Mouse (Mus musculus) cerebral cortex, adult 2 months (tissue): ENCODE data around the gene Rpl7a.

ENCODE experiments used
- WGBS: fragments of 180-500 bp; shearing (Covaris S2); methylation state at CpG from one replicate; pipeline ENCODE4 v1.1.7; 2018; 5-methylcytosine and 5-hydroxymethylcytosine counted together

The Rpl7a gene

DNA sequence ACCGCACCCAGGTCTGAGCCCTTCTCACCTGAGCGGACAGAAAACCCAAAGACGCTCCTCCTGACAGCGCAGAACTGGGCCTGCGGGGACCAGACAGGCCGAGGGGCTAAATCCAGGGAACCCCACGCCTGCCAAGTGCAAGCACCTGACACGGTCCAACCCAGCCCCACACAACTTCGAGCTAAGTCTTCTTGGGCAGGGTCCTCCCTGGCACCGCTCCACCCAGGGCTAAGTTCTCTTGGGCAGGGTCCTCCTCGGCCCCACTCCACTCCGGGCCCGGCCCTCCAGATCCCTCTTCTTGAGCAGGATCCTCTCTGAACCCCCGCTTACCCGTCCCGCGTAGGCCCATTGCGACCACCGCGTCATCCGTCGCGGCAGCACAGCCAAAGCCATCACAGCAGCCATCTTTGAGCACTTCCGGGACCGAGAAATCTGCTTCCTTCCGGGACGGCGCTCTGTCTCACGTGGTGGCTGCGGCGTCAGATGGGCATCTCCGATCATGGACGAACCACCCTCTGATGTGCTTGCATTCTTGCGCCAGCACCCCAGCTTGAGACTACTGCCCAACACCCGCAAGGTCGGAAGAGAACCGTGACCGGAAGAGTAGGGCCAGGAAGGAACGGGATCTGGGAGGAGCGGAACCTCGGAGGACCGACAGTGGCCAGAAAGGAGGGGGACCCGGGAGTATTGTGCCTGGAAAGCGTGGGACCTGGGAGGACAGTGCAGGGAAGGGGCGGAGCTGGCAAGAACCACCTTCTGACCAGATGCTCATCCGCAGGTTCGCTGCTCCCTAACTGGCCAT lies 5.6 kb downstream of the Rpl7a start, which contains the start of the genes Surf2 and Surf1:
Gene Surf2 (plus strand): TSS at position 441 of the 802 bp plus-strand sequence.
Gene Surf1 (minus strand): TSS at position 604 of the 802 bp plus-strand sequence.
- WGBS, result 2% methylated on average over 47 of the region's 47 CpGs

DNA sequence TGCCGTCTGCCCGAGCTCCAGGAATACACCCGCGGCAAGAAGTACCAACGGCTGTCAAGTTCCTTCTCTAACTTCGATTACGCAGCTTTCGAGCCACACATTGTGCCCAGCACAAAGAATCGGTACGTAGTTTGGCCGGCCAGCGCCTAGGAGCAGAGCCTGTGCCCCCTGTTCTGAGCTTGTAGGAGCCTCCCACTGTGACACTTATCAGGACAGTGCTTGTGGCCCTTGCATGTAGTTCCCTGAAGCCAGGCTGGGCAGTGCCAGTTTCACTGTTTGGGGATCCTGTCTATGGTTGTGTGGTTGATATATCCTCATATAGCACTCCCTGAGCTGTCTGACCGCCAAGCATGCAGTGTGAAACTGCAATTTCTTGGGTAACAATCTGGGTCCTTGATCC lies 6.2 kb downstream of the Rpl7a start:
- 1% methylated on average over 13 of the region's 13 CpGs for WGBS

DNA sequence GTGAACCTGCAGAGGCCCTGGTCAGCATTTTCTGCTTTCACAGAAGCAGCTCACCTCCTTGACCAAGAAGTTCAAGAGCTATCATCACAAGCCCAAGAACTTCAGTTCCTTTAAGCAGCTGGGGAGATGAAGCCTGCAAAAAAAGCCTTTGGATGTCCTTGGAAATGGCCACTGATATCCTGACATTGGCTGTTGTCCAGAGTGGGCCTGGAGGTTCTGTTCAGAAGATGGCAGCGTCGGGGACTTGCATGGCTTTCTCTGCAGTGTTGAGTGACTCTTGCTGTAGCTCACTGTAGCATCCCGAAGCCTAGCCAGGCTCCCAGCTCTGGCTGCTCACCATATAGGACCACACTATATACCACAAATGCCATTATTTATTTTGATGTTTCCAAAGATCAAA lies 9.1 kb downstream of the Rpl7a start:
- 73% methylated on average over 3 of the region's 3 CpGs for WGBS

DNA sequence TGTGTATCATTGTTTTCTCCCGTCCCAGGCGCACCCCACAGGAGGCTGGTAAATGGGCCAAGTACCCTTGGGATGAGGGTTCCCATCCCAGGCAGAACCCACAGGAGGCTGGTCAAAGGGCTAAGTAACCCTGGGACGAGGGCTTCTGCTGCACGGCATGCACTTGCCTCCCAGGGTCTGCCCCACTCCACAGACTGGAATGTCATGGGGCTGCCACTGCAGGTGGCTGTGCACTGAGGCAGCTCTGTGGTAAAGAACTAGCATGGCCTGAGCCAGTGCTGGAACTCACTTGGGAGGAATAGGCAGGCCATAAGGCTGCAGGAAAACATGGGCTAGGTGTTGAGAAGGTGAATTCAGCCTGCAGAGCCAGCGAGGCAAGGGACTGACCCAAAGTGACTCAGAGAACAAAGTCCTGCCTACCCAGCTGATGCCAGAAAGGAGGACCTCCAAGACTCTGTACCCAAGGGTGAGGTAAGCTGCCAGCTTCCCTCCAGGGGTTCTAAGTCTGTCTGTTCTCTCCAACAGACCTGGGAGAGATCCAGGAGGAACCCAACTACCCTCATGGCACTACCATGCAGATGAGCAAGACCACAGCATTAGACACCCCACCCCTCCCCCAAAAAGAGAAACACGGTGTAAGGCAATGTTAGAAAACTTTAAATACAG lies 9.8 kb downstream of the Rpl7a start:
- 71% methylated on average over 6 of the region's 6 CpGs for WGBS

DNA sequence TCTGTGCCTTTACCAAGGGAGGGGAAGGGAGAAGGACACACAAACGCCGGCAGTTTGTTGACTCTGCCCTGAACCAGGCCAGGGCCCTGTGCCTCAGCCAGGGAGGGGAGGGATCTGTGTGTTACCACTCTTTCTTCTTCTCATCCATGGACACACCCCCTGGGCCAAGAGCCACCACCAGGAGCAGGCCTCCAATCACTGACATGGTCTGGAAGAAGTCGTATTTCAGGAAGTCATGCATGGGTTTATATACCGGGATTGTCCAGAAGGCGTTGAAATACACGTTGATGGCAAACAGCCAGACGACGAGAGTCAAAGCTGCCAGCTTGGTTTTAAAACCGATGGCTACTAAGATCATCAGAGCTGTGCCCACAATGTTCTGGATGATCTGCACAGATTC lies 11.2 kb downstream of the Rpl7a start:
- WGBS, result 56% methylated on average over 9 of the region's 9 CpGs

DNA sequence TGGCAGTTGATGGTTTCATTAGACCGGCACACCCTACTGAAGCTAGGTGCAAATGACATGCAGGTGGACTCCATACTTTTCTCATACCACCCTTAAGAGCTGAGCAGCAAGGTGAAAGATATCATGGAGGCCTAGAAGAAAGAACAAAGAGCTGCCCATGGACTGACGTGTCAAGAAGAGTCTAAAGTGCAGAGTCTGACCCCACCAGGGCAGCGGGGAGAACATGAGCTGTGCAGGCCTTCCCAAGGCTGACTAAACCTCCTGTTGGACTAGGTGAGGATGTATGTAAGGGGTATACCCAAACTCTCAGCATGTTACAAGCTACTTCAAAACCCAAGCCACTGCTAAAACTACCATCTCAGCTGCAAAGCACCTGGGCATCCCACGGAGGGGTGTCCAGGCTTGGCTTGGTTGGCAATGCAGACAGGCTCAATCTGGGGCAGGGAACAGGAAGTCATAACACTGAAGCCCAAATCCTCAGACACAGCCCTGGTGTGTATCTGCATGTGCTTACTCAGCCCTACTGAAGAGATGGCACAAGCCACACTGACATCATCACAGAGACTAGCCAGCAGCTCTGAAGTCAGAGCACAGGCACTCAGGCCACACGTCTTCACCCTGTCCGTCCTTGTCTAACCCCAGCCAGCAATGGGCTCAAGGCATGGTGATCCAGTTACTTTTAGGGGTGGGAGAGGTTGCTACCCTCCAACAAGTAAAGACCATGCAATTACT lies 17.3 kb downstream of the Rpl7a start:
- WGBS, result 80% methylated on average over 6 of the region's 6 CpGs

DNA sequence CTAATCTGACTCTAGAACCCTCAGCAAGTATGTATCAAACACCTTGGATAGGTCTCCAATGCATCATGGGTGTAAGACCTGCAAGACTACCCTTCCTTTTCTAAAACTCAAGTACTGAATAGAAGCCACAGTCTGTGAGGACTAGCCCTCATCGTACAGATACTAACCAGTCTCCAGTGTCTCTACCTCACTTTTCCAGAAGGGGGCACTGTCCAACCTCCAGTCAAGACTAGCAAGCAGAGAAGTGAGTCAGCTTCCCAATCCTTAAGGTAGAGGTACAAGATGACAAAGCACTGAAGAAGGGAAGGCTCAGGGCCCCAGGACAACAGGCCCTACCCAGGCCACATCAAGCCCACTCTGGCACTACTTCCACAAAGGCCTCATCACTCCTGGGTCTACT lies 19.8 kb downstream of the Rpl7a start:
- 0% methylated on average over 1 of the region's 1 CpGs for WGBS

DNA sequence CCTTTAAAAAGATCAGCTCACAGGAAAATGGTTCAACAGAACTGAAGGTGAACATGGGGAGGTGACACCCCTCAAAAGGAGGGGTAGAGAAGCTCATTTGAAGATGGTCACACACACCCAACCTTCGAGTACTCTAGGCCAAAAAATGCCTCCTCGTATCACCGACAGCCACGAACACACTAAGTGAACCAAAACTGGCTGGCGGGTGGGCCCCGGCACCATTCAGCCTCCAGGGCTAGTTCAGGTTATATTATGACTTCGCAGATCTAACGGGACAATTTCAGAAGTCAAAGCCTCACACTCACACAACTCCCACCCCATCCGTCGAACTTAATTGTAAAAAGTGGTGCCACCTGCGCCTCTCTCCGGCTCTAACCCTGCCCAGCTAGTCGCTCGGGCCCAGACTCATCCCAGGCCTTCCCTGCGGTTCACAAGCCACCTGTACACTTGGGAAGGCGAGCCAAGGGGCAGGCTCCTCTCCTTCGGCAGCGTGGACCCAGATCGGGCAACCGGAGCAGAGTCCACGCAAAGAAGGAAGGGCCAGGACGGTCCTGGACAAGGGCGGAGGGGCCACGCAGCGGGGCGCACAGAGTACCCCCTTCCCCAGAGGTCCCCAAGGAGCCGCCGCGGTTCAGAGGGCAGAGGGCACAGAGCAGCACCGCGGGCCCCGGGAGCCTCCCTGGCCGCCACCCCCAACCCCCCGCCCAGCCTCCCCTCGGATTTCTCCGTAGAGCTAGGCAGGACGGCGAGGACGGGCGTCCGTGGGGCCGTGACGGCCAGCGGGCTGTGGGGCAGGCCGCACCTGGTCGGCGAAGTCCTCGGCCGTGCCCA lies 22.1 kb downstream of the Rpl7a start:
- under 1% methylated on average over 46 of the region's 49 CpGs for WGBS

DNA sequence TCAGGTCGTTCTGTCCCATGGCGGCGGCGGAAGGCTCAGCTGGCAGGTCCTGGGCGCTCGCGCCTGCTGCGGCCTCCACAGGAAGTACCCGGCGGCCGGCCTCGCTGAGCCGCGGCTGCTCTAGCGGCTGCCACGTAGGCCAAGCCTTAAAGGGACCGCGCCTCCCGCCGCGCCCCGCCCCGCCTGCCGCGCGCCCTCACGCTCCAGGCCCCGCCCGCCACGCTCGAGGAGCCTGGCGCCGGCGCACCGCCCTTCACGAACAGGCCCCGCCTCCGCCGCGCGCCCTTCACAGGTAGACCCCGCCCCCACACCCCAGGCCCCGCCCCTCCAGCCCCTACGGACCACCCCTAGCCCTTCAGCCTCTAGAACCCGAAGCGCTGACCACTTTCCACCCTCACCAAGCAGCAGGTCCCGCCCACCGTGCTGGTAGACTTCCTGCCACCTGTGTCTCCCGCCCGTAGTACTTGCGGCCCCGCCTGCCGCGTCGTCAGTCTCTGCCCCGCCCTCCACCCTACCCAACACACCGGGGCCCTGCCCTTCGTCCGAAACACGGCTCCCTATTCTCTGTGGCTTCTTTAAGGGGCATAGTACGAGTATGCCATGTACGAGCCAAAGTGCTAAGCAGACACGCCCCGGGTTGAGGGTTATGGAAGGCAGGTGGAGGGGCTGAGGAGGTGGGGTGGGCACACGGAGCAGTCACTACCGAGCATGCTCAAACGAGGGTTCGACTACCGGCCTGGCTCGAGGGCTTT lies 22.9 kb downstream of the Rpl7a start, which contains the start of the genes Surf4 and Stkld1:
Gene Surf4 (minus strand): TSS at position 625 of the 752 bp plus-strand sequence.
Gene Stkld1 (plus strand): TSS at position 744 of the 752 bp plus-strand sequence.
- 2% methylated on average over 62 of the region's 70 CpGs for WGBS

DNA sequence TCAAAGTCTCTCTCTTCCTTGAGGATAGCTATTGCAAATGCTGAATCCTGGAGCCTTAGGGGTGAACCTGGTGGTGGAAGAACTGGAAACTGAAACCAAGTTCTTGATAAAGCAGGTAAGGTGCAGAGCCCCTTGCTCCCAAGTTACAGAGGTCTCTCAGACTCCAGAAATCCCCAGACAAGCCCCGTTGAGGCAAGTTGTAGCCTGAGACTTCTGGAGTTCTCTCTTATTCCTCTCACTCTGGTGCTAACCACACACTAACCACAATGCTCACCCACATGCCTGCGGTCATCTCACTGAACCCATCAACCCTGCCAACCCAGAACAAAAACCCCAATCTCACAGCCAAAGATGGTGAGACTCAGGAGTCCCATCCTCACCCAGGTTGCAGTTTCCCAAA lies 24.7 kb downstream of the Rpl7a start:
- 92% methylated on average over 2 of the region's 2 CpGs for WGBS

DNA sequence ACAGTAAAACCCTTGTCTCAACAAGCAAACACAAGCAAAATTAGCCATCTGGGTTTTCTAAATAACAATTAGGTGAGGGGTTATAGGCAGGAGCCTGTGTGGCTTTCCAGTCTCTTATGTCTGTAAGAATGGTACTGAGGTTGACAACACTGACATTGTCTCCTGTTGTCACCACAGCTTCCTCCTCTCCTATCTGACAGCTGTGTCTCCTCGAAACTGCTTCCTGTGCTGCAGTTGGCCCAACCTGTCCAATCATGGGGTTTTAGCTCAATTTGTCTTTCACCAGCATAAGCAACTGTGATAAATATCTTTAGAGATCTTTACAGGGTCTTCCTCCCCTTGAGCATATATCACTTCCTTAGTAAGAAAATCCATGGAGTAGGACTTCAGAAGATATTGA lies 25.9 kb downstream of the Rpl7a start:
- WGBS, result 74% methylated on average over 1 of the region's 1 CpGs

DNA sequence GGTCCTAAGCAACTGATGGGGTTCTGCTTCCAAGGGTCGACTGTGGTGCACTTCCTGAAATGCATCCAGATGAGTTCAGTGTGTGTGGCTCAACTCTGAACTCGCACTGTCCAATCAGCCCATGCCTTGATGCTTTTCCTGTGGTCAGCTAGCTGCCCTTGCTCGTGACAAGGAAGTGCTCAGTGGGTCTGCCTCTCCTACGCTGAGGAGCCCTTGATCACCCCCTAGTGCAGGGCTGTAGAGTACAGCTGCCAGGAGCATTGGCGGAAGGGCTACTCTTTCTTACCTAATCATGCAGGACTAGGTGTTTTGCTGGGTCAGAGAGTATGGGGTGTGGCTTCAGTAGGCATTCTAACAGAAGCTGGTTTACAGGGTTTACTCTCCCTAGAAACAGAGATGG lies 31.0 kb downstream of the Rpl7a start:
- 47% methylated on average over 5 of the region's 5 CpGs for whole genome bisulfite sequencing

DNA sequence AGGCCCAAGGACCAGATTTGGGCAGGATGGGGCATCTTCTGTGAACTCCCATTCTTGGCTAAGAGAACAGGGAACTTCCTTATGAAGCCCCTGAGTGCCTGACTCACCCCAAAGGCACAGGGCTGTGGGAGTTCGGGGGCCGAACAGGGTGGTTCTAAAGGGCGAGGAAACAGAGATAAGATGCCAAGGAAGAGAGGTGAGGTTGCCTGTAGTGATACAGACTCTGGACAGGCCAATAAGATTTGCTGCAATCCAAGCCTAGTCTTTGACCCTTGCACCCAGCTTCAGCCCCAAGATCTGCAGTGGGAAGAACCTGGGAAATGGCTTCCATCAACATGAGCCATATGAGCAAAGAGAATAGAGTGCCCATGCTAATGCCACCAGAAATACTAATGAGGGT lies 32.7 kb downstream of the Rpl7a start:
- 89% methylated on average over 3 of the region's 3 CpGs for WGBS

DNA sequence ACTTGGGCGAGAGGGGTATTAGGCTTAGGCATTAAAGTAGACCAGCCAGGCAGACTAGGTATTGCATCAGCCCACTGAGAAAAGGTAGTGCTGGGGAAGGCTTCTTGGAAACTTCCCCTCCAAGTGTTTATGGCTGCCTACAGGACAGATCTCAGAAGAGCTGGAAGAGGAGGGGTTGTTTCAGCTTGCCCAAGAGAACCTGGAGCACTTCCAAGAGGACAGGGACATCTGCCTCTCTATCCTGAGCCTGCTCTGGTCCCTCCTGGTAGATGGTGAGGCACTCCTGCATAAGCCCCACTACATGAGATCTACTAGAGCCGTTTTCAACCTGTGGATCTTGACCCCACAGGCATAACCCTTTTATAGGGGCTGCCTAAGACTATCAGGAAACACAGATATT lies 39.8 kb downstream of the Rpl7a start:
- WGBS, result 78% methylated on average over 2 of the region's 2 CpGs

DNA sequence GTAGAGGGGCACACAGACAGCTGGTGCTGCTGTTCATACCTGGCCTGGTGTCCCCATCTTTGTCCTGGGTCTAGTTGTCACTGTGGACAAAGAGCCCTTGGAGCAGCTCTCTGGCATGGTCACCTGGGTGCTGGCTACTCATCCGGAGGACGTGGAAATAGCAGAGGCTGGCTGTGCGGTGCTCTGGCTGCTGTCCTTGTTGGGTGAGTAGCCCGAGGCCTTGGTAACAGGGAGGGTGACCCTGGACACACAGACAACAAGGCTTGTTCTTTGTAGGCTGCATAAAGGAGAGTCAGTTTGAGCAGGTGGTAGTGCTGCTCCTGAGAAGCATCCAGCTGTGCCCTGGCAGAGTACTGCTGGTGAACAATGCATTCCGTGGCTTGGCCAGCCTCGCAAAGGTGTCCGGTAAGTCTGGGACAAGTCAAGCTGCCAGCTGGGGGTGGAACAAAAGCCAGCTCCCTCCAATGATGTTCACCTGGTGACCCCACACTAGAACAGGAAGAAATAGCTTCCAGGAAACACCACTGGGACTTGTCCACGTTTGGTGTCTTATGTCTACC lies 40.9 kb downstream of the Rpl7a start:
- WGBS, result 82% methylated on average over 8 of the region's 8 CpGs

DNA sequence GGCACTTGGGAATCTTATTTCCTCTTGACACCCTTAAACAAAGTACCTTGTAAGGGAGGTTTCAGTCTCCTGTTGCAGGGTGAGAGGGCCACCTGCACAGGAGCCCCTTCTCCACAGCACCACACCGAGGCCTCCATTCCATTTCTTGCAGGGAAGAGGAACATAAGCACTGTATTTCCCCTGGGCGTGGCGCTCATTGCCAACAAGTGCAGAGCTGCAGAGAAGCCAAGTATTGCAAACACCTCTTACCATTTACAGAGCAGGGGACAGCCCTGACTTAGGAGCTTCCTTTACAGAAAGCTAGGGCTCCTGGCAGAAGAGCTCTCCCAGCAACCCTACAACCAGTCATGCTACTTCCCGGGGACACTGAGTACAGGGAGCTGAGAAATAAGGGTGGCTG lies 41.6 kb downstream of the Rpl7a start:
- 89% methylated on average over 4 of the region's 4 CpGs for WGBS

DNA sequence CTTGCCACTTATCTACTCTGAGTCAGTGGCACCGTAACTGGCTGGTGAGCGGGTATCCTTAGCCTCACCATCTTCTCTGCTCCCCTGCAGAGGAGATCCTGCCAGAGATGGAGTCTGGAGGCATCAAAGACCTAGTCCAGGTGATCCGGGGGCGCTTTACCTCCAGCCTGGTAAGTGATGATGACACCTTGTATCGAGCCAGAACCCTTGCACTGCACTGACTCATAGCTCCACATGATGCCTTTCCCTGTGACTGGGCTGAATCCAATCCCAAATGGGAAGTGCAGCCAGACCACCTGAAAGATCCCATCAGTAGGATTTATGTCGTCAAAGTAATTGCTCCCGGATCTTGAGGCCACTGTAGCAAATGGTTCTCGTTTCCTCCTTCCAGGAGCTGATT lies 42.3 kb downstream of the Rpl7a start:
- WGBS, result 80% methylated on average over 8 of the region's 8 CpGs

DNA sequence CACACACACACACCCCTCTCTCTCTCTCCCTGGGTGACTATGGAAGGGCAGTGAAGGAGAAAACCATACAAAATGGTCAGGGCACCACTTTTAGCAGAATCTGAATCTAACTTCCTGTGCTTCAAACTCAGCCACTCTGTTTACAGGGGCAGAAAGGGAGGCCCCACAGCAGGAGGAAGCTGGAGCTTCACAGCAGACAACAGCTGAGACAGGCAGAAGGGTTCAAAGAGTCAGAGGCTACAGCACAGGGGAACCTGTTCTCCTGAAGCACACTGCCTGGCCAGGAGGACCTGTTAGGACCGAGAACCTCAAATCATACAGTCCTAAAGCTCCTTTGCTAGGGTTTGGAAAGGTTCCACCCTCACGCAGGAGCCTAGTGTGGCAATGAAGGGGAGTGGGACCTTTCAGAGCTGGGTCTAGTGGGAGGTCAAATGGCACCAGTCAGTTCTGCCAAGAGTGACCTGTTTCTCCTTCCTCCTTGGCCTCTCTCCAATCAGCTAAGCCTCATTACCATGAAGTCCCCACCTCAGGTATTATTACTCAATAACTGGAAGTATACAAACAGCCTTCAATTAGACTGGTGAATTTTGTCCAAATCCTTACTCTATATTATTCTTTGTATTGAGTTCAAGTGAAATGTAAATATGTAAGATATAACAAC lies 44.3 kb downstream of the Rpl7a start:
- WGBS, result 88% methylated on average over 2 of the region's 2 CpGs

DNA sequence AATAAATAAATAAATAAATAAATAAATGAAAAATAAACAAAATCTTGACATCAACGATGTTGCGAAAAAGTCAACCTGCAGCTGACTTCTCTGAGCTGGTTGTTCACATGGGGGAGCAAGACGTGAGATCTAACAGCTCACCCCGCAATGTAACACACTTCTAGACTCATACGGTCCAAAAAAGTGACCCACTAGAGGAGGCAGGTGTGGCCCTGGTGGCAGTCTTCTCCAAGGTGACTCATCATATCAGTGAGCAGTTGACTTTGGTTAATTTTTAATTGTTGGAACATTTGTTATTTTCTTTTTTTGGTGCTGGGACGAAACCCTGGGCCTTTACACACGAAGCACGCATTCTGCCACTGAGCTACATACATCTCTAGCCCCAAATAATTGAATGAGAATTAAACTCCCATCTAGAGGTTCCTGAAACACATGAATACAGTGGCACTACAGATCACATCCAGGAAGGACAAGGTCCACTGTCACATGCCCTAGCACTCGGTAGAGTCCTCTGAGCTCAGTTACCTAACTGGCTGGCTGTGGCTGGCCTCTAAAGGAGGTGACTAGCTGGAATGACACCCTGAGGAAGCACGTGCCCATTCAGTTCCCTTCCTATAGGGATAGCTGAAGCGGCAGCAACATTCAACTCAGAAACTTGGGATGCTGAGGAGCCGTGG lies 46.4 kb downstream of the Rpl7a start:
- 95% methylated on average over 12 of the region's 12 CpGs for WGBS
